Mouse (Mus musculus) lung, postnatal 0 days (tissue): ENCODE data around the gene Rer1.

ENCODE experiments used
- CTCF ChIP-seq: IDR thresholded peaks from 2 replicates; pipeline ENCODE4 v1.5.1; 2016; ENCODE audit warnings: antibody characterized with exemption, mild to moderate bottlenecking
- EP300 ChIP-seq: IDR thresholded peaks from 2 replicates; pipeline ENCODE4 v1.6.1; 2016; ENCODE audit warnings: antibody characterized with exemption, mild to moderate bottlenecking, control low read depth

- TF ChIP-seq EP300 (no peak), CTCF (peak; percentile 74)
Observed at GRCm38 (mm10) chr4:155129132-155129917, 43.1 kb upstream of the Rer1 start.
